8 mouse cellular contexts compared by ENCODE assay signal in genomic region chr1:67038246-67038987, GRCm38 (mm10). TPM values are rescaled to one million over a fixed set of nuclear protein-coding genes. Genes with fewer than 3 reads are reported as not detected.
DNase-seq lines count a peak whose midpoint lies in the region; ATAC-seq lines count a peak whose summit lies in the region.

TSS of gene Lancl1 (minus strand) at chr1:67038872.

- H3K4me2 ChIP-seq in hindbrain, embryonic 13.5 days, result peak within 1 kb of the TSS; percentile 73

- peak; percentile 98 for ATAC-seq in hindbrain, embryonic 13.5 days (ENCODE audit: low FRiP score)

- no peaks in the 10 kb centered on the region for H3K27me3 ChIP-seq in hindbrain, embryonic 13.5 days

- peak within 1 kb of the TSS; percentile 71 for H3K4me3 ChIP-seq in hindbrain, embryonic 13.5 days

- DNase-seq in NIH3T3 (ENCODE audit: low read depth), result peak; percentile 92
- DNase-seq in cerebellum, postnatal 10 days, result peak; percentile 92 to 94
- peak; percentile 89 for DNase-seq in frontal cortex, postnatal 14 days (ENCODE audit: low spot score in 2 of 2)
- DNase-seq in layer of hippocampus, postnatal 25 days (ENCODE audit: extremely low spot score in 1 of 2, low spot score in 1 of 2), result peak; percentile 78 to 84
- DNase-seq in lung, postnatal 25 days (ENCODE audit: low spot score), result peak; percentile 90
- peak; percentile 91 for DNase-seq in retina, embryonic 14.5 days (ENCODE audit: low spot score)
- DNase-seq in thymus, postnatal 4 days, result peak; percentile 92

- under 1% methylated on average over 42 of the region's 47 CpGs for WGBS in hindbrain, embryonic 13.5 days

- H3K9me3 ChIP-seq in hindbrain, embryonic 13.5 days, result no peaks in the 10 kb centered on the region

- peak within 1 kb of the TSS; percentile 85 for H3K9ac ChIP-seq in hindbrain, embryonic 13.5 days

- peak within 1 kb of the TSS; percentile 65 for H3K27ac ChIP-seq in hindbrain, embryonic 13.5 days

- H3K36me3 ChIP-seq in hindbrain, embryonic 13.5 days, result peaks cover 29% of the 10 kb centered on the region

- H3K4me1 ChIP-seq in hindbrain, embryonic 13.5 days (replicated peaks), result peaks cover 17% of the 10 kb centered on the region

RNA-seq across cellular contexts. Expression of gene Lancl1, which starts in this region (rescaled TPM):
- 167 and 177 TPM in 2 replicates for polyA plus RNA-seq in hindbrain, embryonic 13.5 days (2015; fragmentation: Nextera tagmentation; extraction: Ambion mirVana)
- 100 to 1,000 TPM; 170 to 195 TPM for total RNA-seq in layer of hippocampus, postnatal 25 days (2021)

Comparison
In these comparisons a context has a peak if more than half of its experiments do, and no peak if none do; other contexts are left out.
1. Peak in every context shown above with its lines: DNase-seq, ATAC-seq, H3K4me3 ChIP-seq and H3K27ac ChIP-seq.